Mouse (Mus musculus) MEL (cell line): ENCODE results near the gene Fgf8.

Source experiments
- CHD2 ChIP-seq: IDR thresholded peaks from 2 replicates; pipeline ENCODE4 v1.6.1; 2011; ENCODE audit warnings: low read length, improper control_type of control experiment
- CTCF ChIP-seq, 3 experiments: IDR thresholded peaks in 2 of 3; conservative IDR thresholded peaks in 1 of 3; 2 replicates each; pipeline ENCODE4 v1.5.1; 2011 to 2012; ENCODE audit warnings: low read length in 3 of 3, low read depth in 2 of 3, mild to moderate bottlenecking in 2 of 3, improper control_type of control experiment in 1 of 3, inconsistent platforms in 1 of 3, mixed read lengths in 1 of 3, moderate library complexity in 1 of 3; ENCODE audit not compliant: control insufficient read depth in 1 of 3, insufficient read depth in 1 of 3, poor library complexity in 1 of 3, severe bottlenecking in 1 of 3
- MAX ChIP-seq: IDR thresholded peaks from 2 replicates; pipeline ENCODE4 v1.6.1; 2011; ENCODE audit warnings: low read length, improper control_type of control experiment
- ZMIZ1 ChIP-seq: IDR thresholded peaks from 2 replicates; pipeline ENCODE4 v1.6.1; 2012; ENCODE audit warnings: low read depth, mild to moderate bottlenecking, inconsistent platforms, low read length, improper control_type of control experiment, moderate library complexity

- TF ChIP-seq ZMIZ1 (peak; percentile 88), MAX (peak; percentile 79), CTCF (IDR thresholded peaks at IDR 0.05 in 2 of 3, conservative IDR thresholded peaks at IDR 0.05 in 1 of 3; ENCODE audit: control insufficient read depth in 1 of 3, insufficient read depth in 1 of 3, low read depth in 2 of 3, low read length in 3 of 3, poor library complexity in 1 of 3, severe bottlenecking in 1 of 3) (no peak), CHD2 (no peak)
These were observed 6.7 kb upstream of the Fgf8 start, which contains the start of gene Npm3 for GRCm38 (mm10) chr19:45749243-45750043.
